Mouse (Mus musculus) bone marrow, adult 2 months (tissue): ENCODE data around the gene Bad. TPM values are rescaled to one million over a fixed set of nuclear protein-coding genes. Genes with fewer than 3 reads are reported as not detected.
A peak's percentile ranks its signal among the peaks of the same experiment; 100 is the strongest.

ENCODE experiments used
- H3K27ac ChIP-seq: fragments of 200-500 bp; 2 replicates; pipeline ENCODE4 v1.5.1; 2012; ENCODE audit warnings: low read depth, mild to moderate bottlenecking, control low read depth, inconsistent platforms, low read length; ENCODE audit not compliant: control insufficient read depth, poor library complexity, insufficient read depth
- H3K4me1 ChIP-seq: fragments of 200-500 bp; 2 replicates; pipeline ENCODE4 v1.6.1; 2011; ENCODE audit warnings: low read length; ENCODE audit not compliant: control insufficient read depth, insufficient read depth
- H3K4me3 ChIP-seq: fragments of 200-500 bp; replicated peaks from 2 replicates; pipeline ENCODE3; 2011; ENCODE audit warnings: mild to moderate bottlenecking, low read depth, low read length, control low read depth; ENCODE audit not compliant: control insufficient read depth
- CTCF ChIP-seq: fragments of 200-500 bp; IDR thresholded peaks from 2 replicates; pipeline ENCODE4 v1.5.1; 2011; ENCODE audit warnings: low read length, control low read depth; ENCODE audit not compliant: control insufficient read depth, insufficient read depth
- POLR2A ChIP-seq: fragments of 200-500 bp; IDR thresholded peaks from 2 replicates; pipeline ENCODE4 v1.6.1; 2011; ENCODE audit warnings: low read depth, mild to moderate bottlenecking, control low read depth, low read length, borderline replicate concordance; ENCODE audit not compliant: control insufficient read depth
- WGBS: fragments of 180-500 bp; shearing (Covaris S2); methylation state at CpG from one replicate; pipeline ENCODE4 v1.1.7; 2018; 5-methylcytosine and 5-hydroxymethylcytosine counted together
- polyA plus RNA-seq: library from polyadenylated mRNA; stranded (reverse); fragments of >200 nt; gene quantifications from 2 replicates; pipeline ENCODE4 v1.2.4, GENCODE M21; 2011; ENCODE audit warnings: low replicate concordance; ENCODE audit not compliant: missing spikeins, insufficient read depth, insufficient read length

Gene Bad
- polyA plus RNA-seq, 1 experiment: 20.4 TPM

DNA sequence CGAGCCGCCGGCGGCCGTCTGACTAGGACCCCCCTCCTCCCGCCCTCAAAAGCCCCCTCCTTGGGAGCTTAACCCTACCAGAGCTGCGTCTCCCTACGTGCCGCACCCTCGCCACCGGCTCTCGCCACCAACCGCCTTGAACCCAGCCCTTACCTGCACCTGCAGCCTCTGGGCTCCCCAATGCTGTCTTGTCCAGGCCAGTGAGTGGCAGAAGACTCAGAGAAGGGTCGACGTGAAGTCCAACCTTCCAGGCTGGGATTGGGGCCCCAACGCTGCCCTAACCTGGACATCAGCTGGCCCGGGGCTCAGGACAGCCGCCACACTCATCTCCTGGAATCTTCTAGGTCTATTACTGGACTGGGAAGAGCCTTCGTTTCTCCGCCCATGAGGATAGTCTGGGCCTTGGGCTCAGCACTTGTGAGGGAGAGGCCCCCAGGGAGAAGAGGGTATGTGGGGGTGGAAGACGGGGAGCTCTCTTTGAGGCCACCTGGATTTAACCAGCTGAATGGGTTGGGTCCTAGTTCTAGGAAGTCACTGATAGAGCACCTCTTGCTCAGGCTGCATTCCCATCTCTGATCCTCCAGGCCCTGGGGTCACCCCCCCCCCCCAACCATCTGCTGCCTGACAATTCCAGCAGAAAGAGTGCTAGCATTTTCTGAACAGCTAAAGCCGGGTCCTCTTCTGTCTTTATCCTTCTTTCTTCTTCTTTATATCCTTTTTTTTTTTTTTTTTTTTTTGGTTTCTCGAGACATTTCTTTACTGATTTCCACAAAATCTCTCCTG lies 7.3 kb upstream of the Bad start, which contains the start of gene Kcnk4:
Gene Kcnk4 (minus strand): TSS at position 321 of the 783 bp plus-strand sequence.
- Histone ChIP-seq H3K4me3 (no peak within 1 kb of the TSS), H3K27ac (no peak within 1 kb of the TSS), H3K4me1 (peaks cover 2% of the 10 kb centered on the region; the same call in 1 of the 2 replicates)
- TF ChIP-seq POLR2A (no peak), CTCF (no peak)
- whole genome bisulfite sequencing: 23% methylated on average over 23 of the region's 23 CpGs

- peak; percentile 61 for TF ChIP-seq CTCF
- no peak for TF ChIP-seq POLR2A
- Histone ChIP-seq H3K4me3 (no peak overlapping the region), H3K4me1 (peaks cover 2% of the 10 kb centered on the region), H3K27ac (no peak overlapping the region)
- 31% methylated on average over 3 of the region's 3 CpGs for WGBS
Measured at GRCm38 (mm10) chr19:6936299-6936698, 5.4 kb upstream of the Bad start.

- no peak for TF ChIP-seq CTCF
- TF ChIP-seq POLR2A: no peak
- WGBS: 87% methylated on average over 16 of the region's 16 CpGs
- Histone ChIP-seq H3K27ac (no peak overlapping the region), H3K4me1 (peaks cover 2% of the 10 kb centered on the region), H3K4me3 (no peak overlapping the region)
Measured at GRCm38 (mm10) chr19:6937541-6938465, 3.9 kb upstream of the Bad start.

DNA sequence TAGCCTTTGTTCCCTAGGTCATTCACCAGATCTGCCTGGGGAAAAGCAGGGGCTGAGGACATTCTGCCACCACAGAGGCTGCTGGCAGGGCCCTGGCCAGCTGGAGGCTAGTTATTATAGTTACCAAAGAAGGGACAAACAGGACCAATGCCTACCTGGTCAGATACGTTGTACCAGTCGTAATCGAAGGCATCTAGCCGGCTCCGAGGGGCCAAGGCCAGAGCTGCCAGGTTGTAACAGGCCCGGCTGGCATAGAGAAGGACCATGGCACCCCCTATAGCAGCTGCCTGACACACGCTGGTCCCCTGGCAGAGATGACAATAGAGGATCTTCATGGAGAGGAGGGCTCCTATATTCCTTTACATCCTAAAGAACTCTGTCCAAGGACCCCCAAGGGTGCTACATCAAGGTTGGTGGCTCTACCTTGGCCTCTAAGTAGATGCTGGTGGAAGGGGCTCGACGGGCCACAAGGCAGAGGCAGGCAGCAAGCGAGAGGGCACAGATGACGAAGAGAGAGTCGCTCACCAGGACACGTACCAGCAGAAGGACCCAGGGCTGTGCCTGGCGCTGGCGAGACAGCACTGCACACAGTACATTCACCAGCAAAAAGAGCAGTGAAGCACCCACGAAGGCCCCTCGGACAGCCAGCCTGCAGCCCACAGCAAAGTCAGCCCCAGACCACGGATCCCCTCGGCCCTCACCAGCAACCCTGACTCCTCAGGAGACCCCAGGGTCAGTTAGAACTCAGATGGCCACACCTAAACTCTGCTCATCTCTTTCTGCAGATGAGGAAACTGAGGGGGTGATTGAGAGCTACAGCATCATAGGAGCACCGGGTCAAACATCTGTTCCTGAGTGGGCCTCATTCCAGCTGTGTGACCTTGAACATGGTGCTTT lies 2.3 kb upstream of the Bad start:
- Histone ChIP-seq H3K4me3 (no peak overlapping the region), H3K27ac (no peak overlapping the region), H3K4me1 (peaks cover 1% of the 10 kb centered on the region; the same call in 1 of the 2 replicates)
- WGBS: 89% methylated on average over 20 of the region's 20 CpGs
- no peak for TF ChIP-seq CTCF
- no peak for TF ChIP-seq POLR2A

DNA sequence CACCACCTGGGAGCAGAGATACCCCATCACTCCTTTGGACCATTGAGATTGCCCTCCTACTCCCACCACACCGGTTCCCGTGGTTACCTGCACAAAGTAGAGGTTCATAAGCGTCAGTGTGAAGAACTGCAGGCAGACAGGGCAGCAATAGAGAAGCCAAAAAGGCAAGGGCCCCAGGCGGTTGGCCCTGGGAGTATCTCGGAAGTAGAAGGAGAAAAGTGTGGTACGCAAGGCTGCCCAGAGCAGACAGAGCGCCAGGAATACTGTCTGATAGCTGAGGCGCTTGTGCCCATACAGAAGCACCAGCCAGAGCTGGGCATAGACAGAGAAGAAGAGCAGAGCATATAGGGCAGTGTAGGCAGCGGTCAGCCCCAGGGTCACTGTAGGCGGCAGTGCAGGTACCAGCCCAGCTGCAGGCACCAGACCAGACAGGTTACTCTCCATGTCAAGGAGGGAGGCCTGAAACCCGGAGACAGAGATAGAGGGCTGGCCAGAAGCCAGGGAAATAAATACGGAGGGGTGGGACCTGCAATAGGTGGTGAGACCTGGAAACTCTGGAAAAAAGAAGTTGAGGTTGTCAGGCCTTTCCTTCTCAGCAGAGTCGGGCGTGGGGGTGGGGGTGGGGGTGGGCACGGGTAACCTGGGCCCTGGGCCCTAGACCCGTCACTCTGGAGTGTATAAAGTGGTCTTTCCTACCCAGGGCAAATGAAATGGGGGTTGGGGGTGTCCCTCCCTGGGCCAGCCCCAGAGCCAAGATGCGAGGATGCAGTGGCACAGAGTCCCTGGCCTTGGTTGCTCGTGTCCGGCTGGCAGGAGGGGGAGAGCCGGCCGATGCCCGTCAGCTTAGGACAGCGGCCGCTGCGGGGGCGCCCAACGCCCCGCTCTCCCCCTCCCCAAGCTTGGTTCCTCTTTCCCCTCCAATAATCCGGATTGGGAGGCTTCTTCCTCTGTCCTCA lies 987 bp upstream of the Bad start:
- 27% methylated on average over 29 of the region's 29 CpGs for WGBS
- peaks cover 1% of the 10 kb centered on the region; the same call in 1 of the 2 replicates for H3K4me1 ChIP-seq
- TF ChIP-seq POLR2A: no peak
- no peak for TF ChIP-seq CTCF
- peak overlapping the region; percentile 100 for H3K4me3 ChIP-seq
- H3K27ac ChIP-seq: peak overlapping the region; percentile 90

- peaks cover 1% of the 10 kb centered on the region; the same call in 1 of the 2 replicates for H3K4me1 ChIP-seq
- peak within 1 kb of the TSS; percentile 100 for H3K4me3 ChIP-seq
- TF ChIP-seq POLR2A (peak; percentile 85; the same call in 1 of the 2 replicates), CTCF (no peak)
- H3K27ac ChIP-seq: peak within 1 kb of the TSS; percentile 90
- under 1% methylated on average over 27 of the region's 27 CpGs for WGBS
Measured at GRCm38 (mm10) chr19:6942249-6942691, 609 bp downstream of the Bad start, which contains the start of gene Gpr137. Gene Gpr137, minus strand, starts transcription at chr19:6942480.

DNA sequence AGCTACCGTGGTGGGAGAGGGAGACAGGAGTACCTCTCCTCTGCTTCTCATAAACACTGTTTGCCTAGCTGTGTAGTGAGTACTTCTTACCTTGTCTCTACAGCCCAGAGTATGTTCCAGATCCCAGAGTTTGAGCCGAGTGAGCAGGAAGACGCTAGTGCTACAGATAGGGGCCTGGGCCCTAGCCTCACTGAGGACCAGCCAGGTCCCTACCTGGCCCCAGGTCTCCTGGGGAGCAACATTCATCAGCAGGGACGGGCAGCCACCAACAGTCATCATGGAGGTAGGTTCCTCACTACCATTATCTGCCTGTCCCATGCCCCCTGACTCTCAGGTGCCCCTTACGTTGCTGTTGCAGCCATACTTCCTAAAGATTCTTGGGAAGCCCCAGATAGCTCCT lies 1.1 kb downstream of the Bad start:
- 28% methylated on average over 5 of the region's 5 CpGs for WGBS
- TF ChIP-seq CTCF (no peak), POLR2A (no peak)

More for the DNA sequence above, 1.1 kb downstream of the Bad start:
- Histone ChIP-seq H3K4me3 (peak overlapping the region; percentile 100), H3K27ac (no peak overlapping the region; the same call in 1 of the 2 replicates), H3K4me1 (peaks cover 1% of the 10 kb centered on the region; the same call in 1 of the 2 replicates)
